Mouse (Mus musculus) kidney, embryonic 14.5 days (tissue): Measurements from ENCODE around the gene Gm11541. TPM values are rescaled to one million over a fixed set of nuclear protein-coding genes. Genes with fewer than 3 reads are reported as not detected.
"Not testable (repeated sequence)": the region's sequence is repeated elsewhere in the genome, so short reads cannot be mapped to it uniquely, and the experiment has no call there.

ENCODE experiments used
- ATAC-seq: fragments of 200-750 bp; cut with Nextera tagmentation; 2 replicates; pipeline ENCODE4 v1.8.0; 2017; ENCODE audit warnings: moderate number of reproducible peaks, mild to moderate bottlenecking, moderate TSS enrichment, moderate library complexity; ENCODE audit not compliant: low FRiP score, low TSS enrichment
- H3K27ac ChIP-seq: fragments of 300-500 bp; sonication (generic); 2 replicates; pipeline ENCODE4 v1.5.1; 2014; ENCODE audit warnings: low read depth, mild to moderate bottlenecking, low read length, moderate library complexity, mixed read lengths
- H3K27me3 ChIP-seq: fragments of 300-500 bp; sonication (generic); 2 replicates; pipeline ENCODE4 v1.6.1; 2014; ENCODE audit warnings: mild to moderate bottlenecking, low read length; ENCODE audit not compliant: control insufficient read depth, insufficient read depth
- H3K36me3 ChIP-seq: fragments of 300-500 bp; sonication (generic); 2 replicates; pipeline ENCODE4 v1.6.1; 2014; ENCODE audit warnings: low read length, mixed read lengths; ENCODE audit not compliant: control insufficient read depth, insufficient read depth
- H3K4me1 ChIP-seq: fragments of 300-500 bp; sonication (generic); 2 replicates; pipeline ENCODE4 v1.6.1; 2014; ENCODE audit warnings: low read length, mixed read lengths; ENCODE audit not compliant: control insufficient read depth, insufficient read depth
- H3K4me2 ChIP-seq: fragments of 300-500 bp; sonication (generic); replicated peaks from 2 replicates; pipeline ENCODE4 v1.6.1; 2014; ENCODE audit warnings: low read depth, mild to moderate bottlenecking, low read length
- H3K4me3 ChIP-seq: fragments of 300-500 bp; sonication (generic); 2 replicates; pipeline ENCODE4 v1.5.1; 2014; ENCODE audit warnings: mild to moderate bottlenecking, low read length
- H3K9ac ChIP-seq: fragments of 300-500 bp; sonication (generic); 2 replicates; pipeline ENCODE4 v1.6.1; 2014; ENCODE audit warnings: low read depth, mild to moderate bottlenecking, low read length, moderate library complexity
- H3K9me3 ChIP-seq: fragments of 300-500 bp; sonication (generic); 2 replicates; pipeline ENCODE4 v1.6.1; 2016; ENCODE audit warnings: low read length; ENCODE audit not compliant: control insufficient read depth
- WGBS: fragments of 180-500 bp; shearing (Covaris S2); extraction: QIAGEN DNeasy Blood & Tissue Kit; methylation state at CpG from one replicate; pipeline ENCODE4 v1.1.7; 2014; 5-methylcytosine and 5-hydroxymethylcytosine counted together
- polyA plus RNA-seq: library from polyadenylated mRNA; unstranded; fragments of >200 nt; fragmentation: Nextera tagmentation; extraction: Ambion mirVana; gene quantifications from 2 replicates; pipeline ENCODE4 v1.2.1, GENCODE M21; 2014

The Gm11541 gene
- polyA plus RNA-seq, 1 experiment from 2014 or later = 0.99 TPM

DNA sequence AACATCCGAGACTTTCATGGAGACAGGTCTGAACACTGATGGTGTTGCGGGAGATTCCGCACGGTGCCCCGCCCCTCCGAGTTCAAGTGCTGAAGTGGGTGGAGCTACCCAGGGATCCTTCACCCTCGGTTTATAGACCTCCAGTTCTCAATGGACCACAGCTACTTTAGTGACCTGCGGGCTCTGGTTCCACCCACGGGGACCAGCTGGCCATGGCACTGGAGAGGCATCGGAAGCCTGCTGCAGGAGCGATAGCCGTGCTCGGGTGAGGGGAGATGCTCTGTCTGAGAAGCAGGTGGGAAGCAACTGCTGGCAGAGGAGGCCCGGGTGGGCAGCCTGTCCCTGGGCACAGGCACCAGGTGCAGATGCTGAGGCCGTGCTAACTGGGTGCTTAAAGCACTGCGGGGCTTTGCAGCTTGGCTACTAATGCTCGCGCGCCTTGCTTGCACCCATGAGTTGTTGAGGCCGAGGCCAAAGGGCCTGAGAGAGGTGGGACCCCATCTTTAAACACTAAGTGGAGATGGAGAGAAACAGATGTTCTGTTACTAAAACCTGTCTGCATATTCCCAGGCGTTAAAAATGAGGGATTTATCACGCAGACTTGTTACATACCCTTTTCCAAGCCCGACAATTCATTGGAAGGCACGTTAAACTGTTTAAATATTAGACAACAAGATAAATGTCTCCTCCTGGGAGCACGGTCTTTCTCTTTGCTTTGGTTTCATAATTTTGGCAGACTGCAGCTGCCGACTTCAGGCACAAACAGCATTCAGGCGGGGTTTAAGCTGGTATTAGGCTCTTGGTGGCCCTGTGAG lies 2.7 kb downstream of the Gm11541 start:
- peak overlapping the region; percentile 23; the same call in 1 of the 2 replicates for H3K4me2 ChIP-seq
- H3K9me3 ChIP-seq = no peaks in the 10 kb centered on the region
- H3K27ac ChIP-seq = no peak overlapping the region
- H3K4me3 ChIP-seq = no peak overlapping the region
- WGBS = 41% methylated on average over 27 of the region's 27 CpGs
- peaks cover 3% of the 10 kb centered on the region; the same call in 1 of the 2 replicates for H3K4me1 ChIP-seq
- H3K27me3 ChIP-seq = no peaks in the 10 kb centered on the region
- no peak overlapping the region for H3K9ac ChIP-seq
- H3K36me3 ChIP-seq = no peaks in the 10 kb centered on the region
- peak; percentile 45; the same call in 1 of the 2 replicates for ATAC-seq

DNA sequence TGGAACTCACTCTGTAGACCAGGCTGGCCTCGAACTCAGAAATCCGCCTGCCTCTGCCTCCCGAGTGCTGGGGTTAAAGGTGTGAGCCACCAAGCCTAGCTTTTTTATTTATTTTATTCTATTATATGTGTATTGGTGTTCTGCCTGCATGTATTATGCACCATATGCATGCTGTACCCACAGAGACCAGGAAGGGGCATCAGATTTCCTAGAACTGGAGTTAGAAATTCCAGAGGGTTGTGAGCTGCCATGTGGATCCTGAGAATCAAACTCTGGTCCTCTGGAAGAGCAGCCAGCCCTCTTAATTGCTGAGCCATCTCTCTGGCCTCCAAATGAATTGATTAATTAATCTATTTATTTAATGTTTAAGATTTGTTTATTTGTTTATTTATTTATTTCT lies 4.9 kb downstream of the Gm11541 start:
- Histone ChIP-seq H3K4me3 (no peak overlapping the region), H3K27me3 (no peaks in the 10 kb centered on the region), H3K36me3 (no peaks in the 10 kb centered on the region), H3K4me2 (no peak overlapping the region), H3K9ac (no peak overlapping the region), H3K9me3 (no peaks in the 10 kb centered on the region), H3K4me1 (peaks cover 3% of the 10 kb centered on the region; the same call in 1 of the 2 replicates), H3K27ac (no peak overlapping the region)
- no peak for ATAC-seq
- 98% methylated on average over 3 of the region's 3 CpGs for WGBS

GRCm38 (mm10) chr11:94697703-94698464 lies 6.4 kb downstream of the Gm11541 start:
- Histone ChIP-seq H3K9ac (no peak overlapping the region), H3K4me1 (peaks cover 2% of the 10 kb centered on the region; the same call in 1 of the 2 replicates), H3K36me3 (no peaks in the 10 kb centered on the region), H3K9me3 (no peaks in the 10 kb centered on the region), H3K4me2 (no peak overlapping the region), H3K27ac (no peak overlapping the region), H3K27me3 (no peaks in the 10 kb centered on the region), H3K4me3 (no peak overlapping the region)
- ATAC-seq = no peak
- 36% methylated on average over 13 of the region's 13 CpGs for WGBS

DNA sequence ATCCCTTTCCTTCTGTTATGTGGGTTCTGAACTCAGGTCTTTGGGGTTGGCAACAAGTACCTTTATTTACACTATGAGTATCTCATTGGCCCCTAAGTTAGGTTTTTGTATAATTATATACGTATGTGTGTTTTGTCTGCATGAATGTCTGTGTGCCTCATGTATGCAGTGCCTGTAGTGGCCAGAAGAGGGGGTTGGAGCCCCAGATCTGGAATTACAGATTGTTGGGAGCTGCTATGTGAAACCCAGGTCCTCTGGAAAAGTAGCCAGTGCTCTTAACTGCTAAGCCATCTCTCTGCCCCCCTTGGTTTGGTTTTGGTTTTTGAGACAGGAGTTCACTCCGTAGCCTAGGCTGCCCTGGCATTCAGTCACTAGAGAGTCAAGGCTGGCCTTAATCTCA lies 7.2 kb downstream of the Gm11541 start:
- H3K27ac ChIP-seq = no peak overlapping the region
- no peak overlapping the region for H3K9ac ChIP-seq
- ATAC-seq = no peak
- no peaks in the 10 kb centered on the region for H3K9me3 ChIP-seq
- H3K27me3 ChIP-seq = no peaks in the 10 kb centered on the region
- no peaks in the 10 kb centered on the region for H3K36me3 ChIP-seq
- no peaks in the 10 kb centered on the region; the same call in 1 of the 2 replicates for H3K4me1 ChIP-seq
- H3K4me3 ChIP-seq = no peak overlapping the region
- no peak overlapping the region for H3K4me2 ChIP-seq
- WGBS = 98% methylated on average over 2 of the region's 2 CpGs

DNA sequence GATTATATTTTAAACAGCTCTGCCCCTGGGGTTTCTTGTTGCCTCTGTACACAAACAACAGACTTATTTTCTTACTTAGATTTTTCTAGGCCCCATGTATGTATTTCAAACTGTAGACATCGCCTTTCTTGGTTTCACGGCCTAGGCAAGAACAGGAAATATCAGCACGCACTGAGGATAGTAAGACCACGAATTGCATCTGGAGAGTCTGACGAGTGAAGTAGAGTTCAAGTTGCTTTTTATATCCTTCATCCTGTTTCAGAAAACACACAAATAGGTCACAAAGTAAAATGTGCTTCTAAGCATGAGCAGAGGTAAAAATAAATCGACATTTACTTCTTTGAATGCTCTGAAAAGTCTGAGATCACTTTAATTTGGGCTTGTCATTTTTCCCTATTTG lies 8.8 kb downstream of the Gm11541 start:
- H3K9ac ChIP-seq = no peak overlapping the region
- no peaks in the 10 kb centered on the region for H3K4me1 ChIP-seq
- ATAC-seq = no peak
- H3K27me3 ChIP-seq = no peaks in the 10 kb centered on the region
- H3K36me3 ChIP-seq = no peaks in the 10 kb centered on the region
- H3K4me3 ChIP-seq = no peak overlapping the region
- H3K4me2 ChIP-seq = no peak overlapping the region
- H3K9me3 ChIP-seq = no peaks in the 10 kb centered on the region
- 60% methylated on average over 6 of the region's 6 CpGs for WGBS
- no peak overlapping the region for H3K27ac ChIP-seq

DNA sequence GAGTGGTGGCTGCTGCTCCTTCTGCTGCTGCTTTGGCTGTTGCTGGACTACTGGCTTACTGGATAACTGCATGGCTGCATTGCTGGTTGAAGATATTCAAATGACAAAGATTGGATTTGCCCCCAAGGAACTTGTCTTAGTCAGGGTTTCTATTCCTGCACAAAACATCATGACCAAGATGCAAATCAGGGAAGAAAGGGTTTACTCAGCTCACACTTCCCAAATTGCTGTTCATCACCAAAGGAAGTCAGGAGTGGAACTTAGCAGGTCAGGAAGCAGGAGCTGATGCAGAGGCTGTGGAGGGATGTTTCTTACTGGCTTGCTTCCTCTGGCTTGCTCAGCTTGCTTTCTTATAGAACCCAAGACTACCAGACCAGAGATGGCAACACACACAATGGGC lies 11.8 kb downstream of the Gm11541 start:
- H3K9ac ChIP-seq, H3K4me2 ChIP-seq, H3K9me3 ChIP-seq, H3K27ac ChIP-seq, H3K4me3 ChIP-seq, H3K36me3 ChIP-seq, ATAC-seq, H3K27me3 ChIP-seq, H3K4me1 ChIP-seq: not testable (repeated sequence)

DNA sequence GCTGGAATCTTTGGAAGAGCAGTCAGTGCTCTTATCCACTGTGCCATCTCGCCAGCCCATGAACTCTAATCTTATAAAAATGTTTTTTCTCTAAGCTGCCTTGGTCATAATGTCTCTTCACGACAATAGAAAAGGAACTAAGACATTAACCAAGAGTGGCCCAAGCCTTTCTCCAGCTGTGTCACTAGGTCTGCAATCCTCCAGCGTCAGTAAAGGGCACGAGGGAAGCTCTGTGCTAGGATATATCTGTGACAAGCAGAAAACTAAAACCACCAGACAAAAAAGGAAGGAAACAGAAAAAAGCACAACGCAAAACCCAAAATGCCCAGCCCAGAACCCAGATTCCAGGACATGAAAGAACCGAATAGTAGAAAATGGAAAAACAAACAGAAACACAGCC lies 17.1 kb downstream of the Gm11541 start:
- Histone ChIP-seq H3K27ac (no peak overlapping the region), H3K4me2 (no peak overlapping the region), H3K9ac (no peak overlapping the region), H3K4me1 (no peaks in the 10 kb centered on the region), H3K9me3 (no peaks in the 10 kb centered on the region), H3K36me3 (no peaks in the 10 kb centered on the region), H3K4me3 (no peak overlapping the region), H3K27me3 (no peaks in the 10 kb centered on the region)
- WGBS = 85% methylated on average over 6 of the region's 6 CpGs
- ATAC-seq = no peak

DNA sequence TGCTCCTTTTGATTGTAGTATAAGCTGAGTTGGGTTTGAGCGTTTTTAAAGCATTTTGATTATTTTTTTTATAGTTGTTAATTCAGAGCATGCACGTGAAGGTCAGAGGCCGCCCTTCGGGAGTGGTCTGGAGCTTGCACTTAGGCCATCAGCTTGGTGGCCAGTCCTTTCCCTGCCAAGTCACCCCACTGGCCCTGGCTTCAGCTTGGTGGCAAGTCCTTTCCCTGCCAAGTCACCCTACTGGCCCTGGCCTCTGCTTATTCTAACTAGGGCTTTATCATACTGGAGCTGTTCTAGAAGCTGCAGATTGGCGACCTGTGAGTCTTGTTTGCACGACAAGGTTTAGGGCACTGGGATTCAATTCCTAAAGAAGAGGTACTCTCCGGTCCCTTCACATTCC lies 21.9 kb downstream of the Gm11541 start:
- Histone ChIP-seq H3K36me3 (no peaks in the 10 kb centered on the region), H3K9me3 (no peaks in the 10 kb centered on the region), H3K27me3 (no peaks in the 10 kb centered on the region), H3K4me1 (no peaks in the 10 kb centered on the region), H3K4me2 (no peak overlapping the region), H3K4me3 (no peak overlapping the region), H3K27ac (no peak overlapping the region), H3K9ac (no peak overlapping the region)
- ATAC-seq = no peak
- WGBS = 82% methylated on average over 7 of the region's 7 CpGs

- Histone ChIP-seq H3K9ac (no peak overlapping the region), H3K4me1 (no peaks in the 10 kb centered on the region), H3K27me3 (no peaks in the 10 kb centered on the region), H3K27ac (no peak overlapping the region), H3K36me3 (no peaks in the 10 kb centered on the region), H3K9me3 (no peaks in the 10 kb centered on the region), H3K4me2 (no peak overlapping the region), H3K4me3 (no peak overlapping the region)
- 85% methylated on average over 4 of the region's 4 CpGs for WGBS
- ATAC-seq = no peak
Measured at GRCm38 (mm10) chr11:94681640-94682039, 22.7 kb downstream of the Gm11541 start.
